Mouse (Mus musculus) intestine, embryonic 14.5 days (tissue): ENCODE measurements around the gene Unc5b. TPM values are rescaled to one million over a fixed set of nuclear protein-coding genes. Genes with fewer than 3 reads are reported as not detected.

ENCODE experiments used
- ATAC-seq: fragments of 200-750 bp; cut with Nextera tagmentation; replicated peaks from 2 replicates; pipeline ENCODE4 v1.8.0; 2017; ENCODE audit warnings: low read depth, moderate number of reproducible peaks, moderate TSS enrichment, moderate library complexity; ENCODE audit not compliant: low FRiP score, low TSS enrichment
- DNase-seq: peaks from one replicate; pipeline ENCODE4 v3.0.0-alpha.2; 2018; ENCODE audit warnings: low spot score
- H3K27ac ChIP-seq: fragments of 300-500 bp; sonication (generic); 2 replicates; pipeline ENCODE4 v1.5.1; 2014; ENCODE audit warnings: low read depth, mild to moderate bottlenecking, control low read depth
- H3K27me3 ChIP-seq: fragments of 300-500 bp; sonication (generic); replicated peaks from 2 replicates; pipeline ENCODE4 v1.6.1; 2014; ENCODE audit warnings: low read length, control low read depth; ENCODE audit not compliant: control insufficient read depth, insufficient read depth
- H3K36me3 ChIP-seq: fragments of 300-500 bp; sonication (generic); 2 replicates; pipeline ENCODE4 v1.6.1; 2014; ENCODE audit warnings: low read length, control low read depth; ENCODE audit not compliant: control insufficient read depth, insufficient read depth
- H3K4me1 ChIP-seq: fragments of 300-500 bp; sonication (generic); replicated peaks from 2 replicates; pipeline ENCODE4 v1.6.1; 2014; ENCODE audit warnings: low read length, control low read depth, mixed read lengths; ENCODE audit not compliant: control insufficient read depth, insufficient read depth
- H3K4me2 ChIP-seq: fragments of 300-500 bp; sonication (generic); 2 replicates; pipeline ENCODE4 v1.6.1; 2014; ENCODE audit warnings: low read length
- H3K4me3 ChIP-seq: fragments of 300-500 bp; sonication (generic); 2 replicates; pipeline ENCODE4 v1.5.1; 2014; ENCODE audit warnings: low read depth, low read length, control low read depth, mixed read lengths
- H3K9ac ChIP-seq: fragments of 300-500 bp; sonication (generic); 2 replicates; pipeline ENCODE4 v1.6.1; 2014; ENCODE audit warnings: mild to moderate bottlenecking, low read length
- H3K9me3 ChIP-seq: fragments of 300-500 bp; sonication (generic); 2 replicates; pipeline ENCODE4 v1.6.1; 2016; ENCODE audit warnings: low read length, control low read depth; ENCODE audit not compliant: control insufficient read depth
- WGBS: fragments of 180-500 bp; shearing (Covaris S2); extraction: QIAGEN DNeasy Blood & Tissue Kit; methylation state at CpG from one replicate; pipeline ENCODE4 v1.1.7; 2014; 5-methylcytosine and 5-hydroxymethylcytosine counted together
- polyA plus RNA-seq: library from polyadenylated mRNA; unstranded; fragments of >200 nt; fragmentation: Nextera tagmentation; extraction: Ambion mirVana; gene quantifications from 2 replicates; pipeline ENCODE4 v1.2.1, GENCODE M21; 2014

The Unc5b gene
- polyA plus RNA-seq, 1 experiment from 2014 or later: 5.2 TPM

- Histone ChIP-seq H3K4me3 (no peak overlapping the region), H3K4me2 (no peak overlapping the region), H3K27ac (no peak overlapping the region), H3K4me1 (peaks cover 15% of the 10 kb centered on the region), H3K9me3 (no peaks in the 10 kb centered on the region), H3K36me3 (no peaks in the 10 kb centered on the region), H3K9ac (no peak overlapping the region), H3K27me3 (peaks cover 31% of the 10 kb centered on the region)
- DNase-seq (no peak), ATAC-seq (no peak)
- 70% methylated on average over 12 of the region's 12 CpGs for whole genome bisulfite sequencing
Observed at GRCm38 (mm10) chr10:60832664-60833173, 1.3 kb upstream of the Unc5b start.

DNA sequence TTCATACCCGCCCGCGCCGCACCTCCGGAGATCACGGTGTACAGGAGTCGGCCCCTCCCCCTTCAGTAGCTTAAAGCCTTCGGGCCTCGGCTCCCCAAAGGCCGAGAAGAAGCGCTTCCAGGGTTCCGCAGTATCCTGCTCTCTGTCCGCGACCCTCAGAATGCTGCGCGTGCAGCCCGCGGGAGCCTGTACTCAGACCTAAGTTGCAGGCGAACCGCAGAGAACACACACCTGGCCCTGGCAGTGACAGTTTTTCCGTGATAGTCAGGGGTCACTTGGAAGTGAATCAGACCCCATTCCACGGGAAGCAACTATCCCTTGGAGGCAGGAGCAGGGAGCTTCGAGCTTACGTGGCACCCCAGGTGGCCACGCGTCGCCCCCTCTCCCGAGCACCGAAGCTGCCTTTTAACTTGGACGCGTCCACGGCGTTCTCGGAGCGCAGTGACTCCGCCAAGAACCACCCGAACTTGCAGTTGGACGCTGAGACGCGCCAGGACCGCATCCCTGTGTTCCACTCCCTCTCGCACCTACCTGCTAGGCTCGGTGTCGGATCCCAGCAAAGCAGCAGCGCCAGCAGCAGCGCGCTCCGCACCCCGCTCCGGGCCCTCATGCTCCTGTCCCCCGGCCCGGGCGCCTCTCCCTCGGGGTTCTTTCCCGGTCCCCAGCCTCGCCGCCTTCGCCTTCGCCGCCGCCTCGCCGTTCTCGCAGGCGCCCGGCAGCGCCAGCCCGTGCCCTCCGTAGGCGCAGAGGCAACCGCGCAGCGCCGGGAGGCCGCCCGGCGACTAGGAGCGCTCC, 628 bp downstream of the Unc5b start:
- Histone ChIP-seq H3K36me3 (no peaks in the 10 kb centered on the region), H3K4me3 (peak overlapping the region; percentile 62), H3K27ac (peak overlapping the region; percentile 72), H3K9me3 (no peaks in the 10 kb centered on the region), H3K9ac (peak overlapping the region; percentile 55), H3K27me3 (peaks cover 31% of the 10 kb centered on the region), H3K4me1 (peaks cover 28% of the 10 kb centered on the region), H3K4me2 (peak overlapping the region; percentile 93)
- under 1% methylated on average over 78 of the region's 78 CpGs for WGBS
- peak; percentile 81 for DNase-seq
- ATAC-seq: peak; percentile 26

- Histone ChIP-seq H3K9me3 (no peaks in the 10 kb centered on the region), H3K4me1 (peaks cover 29% of the 10 kb centered on the region), H3K4me2 (peak overlapping the region; percentile 93), H3K4me3 (peak overlapping the region; percentile 62), H3K36me3 (no peaks in the 10 kb centered on the region), H3K27me3 (peaks cover 31% of the 10 kb centered on the region), H3K27ac (no peak overlapping the region), H3K9ac (peak overlapping the region; percentile 55)
- WGBS: 2% methylated on average over 11 of the region's 11 CpGs
- no peak for ATAC-seq
- no peak for DNase-seq
Observed at GRCm38 (mm10) chr10:60830000-60830399, 1.4 kb downstream of the Unc5b start.

GRCm38 (mm10) chr10:60829071-60829470, 2.3 kb downstream of the Unc5b start:
- peak overlapping the region; percentile 93 for H3K4me2 ChIP-seq
- no peaks in the 10 kb centered on the region for H3K36me3 ChIP-seq
- peak overlapping the region; percentile 0; the same call in 1 of the 2 replicates for H3K4me3 ChIP-seq
- H3K9ac ChIP-seq: no peak overlapping the region
- no peaks in the 10 kb centered on the region for H3K9me3 ChIP-seq
- H3K4me1 ChIP-seq: peaks cover 35% of the 10 kb centered on the region
- 49% methylated on average over 6 of the region's 6 CpGs for WGBS
- no peak for DNase-seq
- peaks cover 29% of the 10 kb centered on the region for H3K27me3 ChIP-seq
- H3K27ac ChIP-seq: no peak overlapping the region
- no peak for ATAC-seq

GRCm38 (mm10) chr10:60827901-60828670, 3.3 kb downstream of the Unc5b start:
- Histone ChIP-seq H3K9ac (no peak overlapping the region), H3K4me2 (no peak overlapping the region), H3K4me1 (peaks cover 42% of the 10 kb centered on the region), H3K4me3 (0 out of 2 replicates have a peak overlapping the region, but pooled peaks have one; percentile 0), H3K27me3 (peaks cover 27% of the 10 kb centered on the region), H3K9me3 (no peaks in the 10 kb centered on the region), H3K27ac (no peak overlapping the region), H3K36me3 (no peaks in the 10 kb centered on the region)
- WGBS: 47% methylated on average over 17 of the region's 17 CpGs
- DNase-seq (no peak), ATAC-seq (no peak)

DNA sequence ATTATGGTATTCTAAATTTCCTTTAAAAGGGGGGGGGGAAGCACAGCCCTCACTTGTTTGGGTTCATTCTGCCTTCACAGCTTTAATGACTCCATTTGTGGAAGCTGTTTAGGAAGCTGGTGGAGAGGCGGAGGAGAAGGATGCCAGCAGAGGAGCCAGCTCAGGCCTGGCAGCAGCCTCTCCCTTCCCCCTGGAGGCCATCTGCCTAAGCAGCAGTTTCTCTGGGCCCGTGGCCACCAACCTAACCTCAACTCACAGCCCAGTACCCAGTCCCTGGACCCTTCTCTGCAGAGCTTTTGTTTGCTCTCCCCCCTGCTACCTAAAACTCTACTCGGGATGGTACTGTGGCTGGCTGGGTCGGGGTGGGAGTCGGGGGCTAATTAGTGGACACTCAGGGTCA, 4.1 kb downstream of the Unc5b start:
- Histone ChIP-seq H3K4me1 (peaks cover 42% of the 10 kb centered on the region), H3K9ac (0 out of 2 replicates have a peak overlapping the region, but pooled peaks have one; percentile 11), H3K9me3 (no peaks in the 10 kb centered on the region), H3K4me2 (peak overlapping the region; percentile 64), H3K27me3 (peaks cover 22% of the 10 kb centered on the region), H3K4me3 (peak overlapping the region; percentile 38; the same call in 1 of the 2 replicates), H3K36me3 (no peaks in the 10 kb centered on the region), H3K27ac (no peak overlapping the region)
- ATAC-seq (no peak), DNase-seq (no peak)
- 25% methylated on average over 5 of the region's 5 CpGs for WGBS

DNA sequence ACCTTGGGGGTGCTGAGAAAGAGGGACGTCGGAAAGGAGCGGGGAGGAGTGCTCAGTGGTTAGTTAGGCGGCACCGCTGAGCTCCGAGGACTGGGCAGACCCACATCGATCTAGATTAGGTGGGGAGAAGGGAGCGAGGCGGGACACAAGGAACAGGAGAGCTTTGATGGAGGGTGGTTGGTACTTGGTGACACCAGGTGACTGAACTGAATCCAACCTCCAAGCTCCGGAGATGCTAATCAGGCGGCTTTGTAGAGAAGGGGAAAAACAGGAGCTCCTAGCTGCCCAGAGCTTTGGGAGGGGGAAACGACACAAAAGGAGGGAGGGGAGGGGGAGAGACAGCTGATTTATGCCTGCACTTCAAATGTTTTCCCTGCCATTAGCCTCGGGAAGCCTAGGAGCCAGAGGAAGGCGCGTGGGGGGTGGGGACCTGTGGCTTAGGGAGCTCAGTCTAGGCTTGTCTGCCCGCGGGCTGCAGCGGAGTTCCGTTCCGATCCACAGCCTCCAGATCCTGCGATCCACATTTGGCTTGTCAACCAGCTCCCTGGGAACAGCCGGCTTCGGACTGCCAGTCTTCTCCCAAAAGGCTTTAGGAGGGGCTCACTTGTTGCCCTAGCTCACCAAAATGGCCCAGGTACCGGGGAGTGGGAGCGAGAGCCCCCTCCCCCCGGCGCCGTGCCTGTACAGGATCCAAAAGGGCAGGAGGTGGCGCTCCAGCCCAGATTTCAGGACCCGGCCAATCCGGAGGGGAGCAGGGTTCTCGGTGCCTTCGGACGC, 4.7 kb downstream of the Unc5b start:
- H3K9ac ChIP-seq: peak overlapping the region; percentile 11; the same call in 1 of the 2 replicates
- ATAC-seq (no peak), DNase-seq (peak; percentile 76)
- H3K9me3 ChIP-seq: no peaks in the 10 kb centered on the region
- H3K27me3 ChIP-seq: peaks cover 18% of the 10 kb centered on the region
- peaks cover 38% of the 10 kb centered on the region for H3K4me1 ChIP-seq
- 3% methylated on average over 34 of the region's 34 CpGs for whole genome bisulfite sequencing
- no peaks in the 10 kb centered on the region for H3K36me3 ChIP-seq
- H3K4me2 ChIP-seq: peak overlapping the region; percentile 64
- peak overlapping the region; percentile 38 for H3K4me3 ChIP-seq
- no peak overlapping the region for H3K27ac ChIP-seq

DNA sequence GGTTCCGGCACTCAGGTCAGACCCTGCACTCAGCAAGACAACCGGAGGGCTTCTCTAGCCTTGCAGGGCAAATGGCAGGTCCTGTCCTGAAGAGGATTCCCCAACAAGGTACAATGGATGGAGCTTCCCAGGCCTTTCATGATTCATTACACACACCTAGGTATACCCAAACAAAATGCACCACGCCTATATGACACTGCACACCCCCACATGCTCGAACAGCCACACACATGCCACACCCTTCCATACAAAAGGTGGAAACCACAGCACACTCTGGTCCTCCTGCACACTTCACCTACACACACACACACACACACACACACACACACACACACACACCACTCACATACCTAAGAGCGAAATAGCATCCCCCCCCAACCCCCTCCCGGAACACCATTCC, 5.4 kb downstream of the Unc5b start:
- Histone ChIP-seq H3K9me3 (no peaks in the 10 kb centered on the region), H3K9ac (no peak overlapping the region), H3K4me3 (no peak overlapping the region), H3K27me3 (peaks cover 18% of the 10 kb centered on the region), H3K36me3 (no peaks in the 10 kb centered on the region), H3K27ac (no peak overlapping the region), H3K4me2 (peak overlapping the region; percentile 64; the same call in 1 of the 2 replicates), H3K4me1 (peaks cover 38% of the 10 kb centered on the region)
- DNase-seq (no peak), ATAC-seq (no peak)
- 53% methylated on average over 6 of the region's 6 CpGs for WGBS
